ENCODE assay signal across 8 mouse cellular contexts in the genomic region with DNA sequence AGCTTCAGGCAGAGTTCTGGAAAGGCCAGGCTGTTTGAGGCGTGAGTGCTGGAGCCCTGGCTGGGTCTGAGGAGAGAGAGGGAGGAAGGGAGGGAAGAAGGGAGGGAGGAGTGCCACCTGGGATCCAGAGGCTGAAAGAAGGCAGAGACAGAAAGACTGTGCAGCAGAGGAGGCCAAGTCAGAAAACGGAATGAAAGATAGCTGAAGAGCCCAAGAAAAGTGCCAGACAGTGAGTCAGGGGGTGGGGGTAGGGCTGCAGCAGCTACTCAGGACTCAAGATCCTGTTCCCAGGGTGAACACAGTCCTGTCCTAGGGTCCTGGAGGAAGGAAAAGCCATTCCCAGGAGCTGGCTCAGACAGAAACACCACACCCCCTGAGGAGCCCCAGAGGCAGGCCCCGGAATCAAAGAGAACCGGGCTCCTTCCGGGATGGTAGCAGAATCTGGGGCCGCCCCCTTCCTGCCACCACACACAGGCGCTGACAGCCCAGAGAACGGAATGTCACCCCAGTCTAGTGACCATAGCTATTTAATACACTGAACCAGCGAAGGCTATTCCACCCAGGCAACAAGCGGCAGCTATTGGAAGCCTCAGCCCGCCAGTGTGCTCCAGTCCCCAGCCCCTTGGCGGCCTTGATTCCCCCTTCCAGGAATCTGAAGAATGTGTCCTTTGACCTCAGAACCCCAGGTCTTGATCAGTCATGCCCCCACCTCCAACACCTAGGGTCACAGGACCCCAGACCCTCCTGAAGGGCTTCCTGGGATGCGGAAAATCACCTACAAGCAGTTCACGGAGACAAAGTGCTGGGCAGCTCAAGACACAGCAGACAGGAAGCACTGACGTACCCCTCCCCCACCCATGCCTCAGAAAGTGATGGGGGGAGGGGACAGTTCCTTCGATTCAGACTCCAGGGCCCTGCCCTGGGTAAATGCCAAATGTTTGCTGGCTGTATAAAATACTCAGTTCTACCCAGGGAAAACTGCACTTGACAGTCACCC. TPM values are rescaled to one million over a fixed set of nuclear protein-coding genes. Genes with fewer than 3 reads are reported as not detected.
DNase-seq lines count a peak whose midpoint lies in the region; ATAC-seq and TF ChIP-seq lines count a peak whose summit lies in the region.

No protein-coding gene starts in this region.

- DNase-seq in testis, postnatal 14 days (ENCODE audit: low spot score), result no peak
- DNase-seq in gastrocnemius, postnatal 36 days, result peak; percentile 52 to 60
- DNase-seq in intestine, embryonic 14.5 days (ENCODE audit: low spot score), result peak; percentile 81
- DNase-seq in stomach, postnatal 0 days (ENCODE audit: low spot score), result peak; percentile 81

- WGBS in intestine, embryonic 14.5 days, result 0% methylated on average over 16 of the region's 16 CpGs
- WGBS in liver, embryonic 12.5 days (ENCODE audit: insufficient replicate concordance), result 4% methylated on average over 16 of the region's 16 CpGs
- 1% methylated on average over 16 of the region's 16 CpGs for WGBS in stomach, postnatal 0 days

- TF ChIP-seq POLR2A in testis, adult 2 months (IDR thresholded peaks at IDR 0.05; ENCODE audit: control insufficient read depth, low read depth, low read length), result no peak

- H3K9me3 ChIP-seq in intestine, embryonic 14.5 days (ENCODE audit: control insufficient read depth, low read length), result no peaks in the 10 kb centered on the region
- no peaks in the 10 kb centered on the region for H3K9me3 ChIP-seq in liver, embryonic 12.5 days (replicated peaks)
- H3K9me3 ChIP-seq in stomach, postnatal 0 days (ENCODE audit: control insufficient read depth, low read length), result no peaks in the 10 kb centered on the region

- no peaks in the 10 kb centered on the region for H3K36me3 ChIP-seq in testis, adult 2 months (ENCODE audit: control insufficient read depth, insufficient read depth, low read length)
- H3K36me3 ChIP-seq in intestine, embryonic 14.5 days (ENCODE audit: control insufficient read depth, insufficient read depth, low read length), result no peaks in the 10 kb centered on the region
- H3K36me3 ChIP-seq in liver, embryonic 12.5 days, result no peaks in the 10 kb centered on the region
- no peaks in the 10 kb centered on the region for H3K36me3 ChIP-seq in stomach, postnatal 0 days (ENCODE audit: control insufficient read depth, insufficient read depth, low read length)

- peak overlapping the region; percentile 41 for H3K9ac ChIP-seq in intestine, embryonic 14.5 days (ENCODE audit: low read length)
- peak overlapping the region; percentile 49 for H3K9ac ChIP-seq in liver, embryonic 12.5 days
- H3K9ac ChIP-seq in stomach, postnatal 0 days (ENCODE audit: low read length), result peak overlapping the region; percentile 92

- no peak for TF ChIP-seq CTCF in testis, adult 2 months (IDR thresholded peaks at IDR 0.05; ENCODE audit: control insufficient read depth, insufficient read depth, insufficient replicate concordance, low read depth, low read length)
- peak; percentile 16 for TF ChIP-seq CTCF in stomach, postnatal 0 days (IDR thresholded peaks at IDR 0.05; ENCODE audit: low read depth)

- TF ChIP-seq EP300 in stomach, postnatal 0 days (optimal IDR thresholded peaks at IDR 0.05), result peak; percentile 68

- peaks cover 2% of the 10 kb centered on the region; the same call in 1 of the 2 replicates for H3K27me3 ChIP-seq in testis, adult 2 months (ENCODE audit: control insufficient read depth, insufficient read depth, low read length)
- no peaks in the 10 kb centered on the region for H3K27me3 ChIP-seq in intestine, embryonic 14.5 days (replicated peaks; ENCODE audit: control insufficient read depth, insufficient read depth, low read length)
- peaks cover 39% of the 10 kb centered on the region for H3K27me3 ChIP-seq in liver, embryonic 12.5 days (replicated peaks)
- no peaks in the 10 kb centered on the region; the same call in 1 of the 2 replicates for H3K27me3 ChIP-seq in stomach, postnatal 0 days (ENCODE audit: control insufficient read depth, insufficient read depth, low read length)

- ATAC-seq in common myeloid progenitor, adult 5-6 weeks (replicated peaks; ENCODE audit: low read depth, poor library complexity, severe bottlenecking), result peak; percentile 51
- peak; percentile 17 for ATAC-seq in intestine, embryonic 14.5 days (replicated peaks; ENCODE audit: low FRiP score, low TSS enrichment, low read depth)
- ATAC-seq in liver, embryonic 12.5 days, result peak; percentile 16; the same call in 1 of the 2 replicates
- 0 out of 2 replicates have a peak, but pooled peaks have one; percentile 16 for ATAC-seq in monocyte, adult 5-6 weeks (replicated peaks; ENCODE audit: insufficient number of reproducible peaks, low FRiP score, low TSS enrichment, poor library complexity, severe bottlenecking)
- ATAC-seq in stomach, postnatal 0 days (ENCODE audit: low FRiP score, low TSS enrichment), result peak; percentile 55

- peaks cover 40% of the 10 kb centered on the region for H3K4me1 ChIP-seq in testis, adult 2 months (ENCODE audit: control insufficient read depth, insufficient read depth, low read length)
- H3K4me1 ChIP-seq in intestine, embryonic 14.5 days (replicated peaks; ENCODE audit: control insufficient read depth, insufficient read depth, low read length), result peaks cover 76% of the 10 kb centered on the region
- H3K4me1 ChIP-seq in liver, embryonic 12.5 days, result peaks cover 82% of the 10 kb centered on the region
- H3K4me1 ChIP-seq in stomach, postnatal 0 days (replicated peaks; ENCODE audit: control insufficient read depth, insufficient read depth), result peaks cover 17% of the 10 kb centered on the region; the same call in 1 of the 2 replicates

- peak overlapping the region; percentile 90 for H3K4me3 ChIP-seq in testis, adult 2 months (ENCODE audit: control insufficient read depth, low read depth, low read length)
- H3K4me3 ChIP-seq in intestine, embryonic 14.5 days (ENCODE audit: low read depth, low read length), result peak overlapping the region; percentile 68
- peak overlapping the region; percentile 69 for H3K4me3 ChIP-seq in liver, embryonic 12.5 days
- peak overlapping the region; percentile 75 for H3K4me3 ChIP-seq in stomach, postnatal 0 days (ENCODE audit: low read depth, low read length)

- intact Hi-C loops in gastrocnemius, postnatal 36 days (cut with DNase I), result no loop called here

- peak overlapping the region; percentile 90 for H3K4me2 ChIP-seq in intestine, embryonic 14.5 days (ENCODE audit: low read length)
- H3K4me2 ChIP-seq in liver, embryonic 12.5 days, result peak overlapping the region; percentile 99
- H3K4me2 ChIP-seq in stomach, postnatal 0 days (replicated peaks; ENCODE audit: low read depth), result peak overlapping the region; percentile 72

- H3K27ac ChIP-seq in testis, adult 2 months (ENCODE audit: control insufficient read depth, insufficient read depth, low read depth, low read length), result peak overlapping the region; percentile 39; the same call in 1 of the 2 replicates
- peak overlapping the region; percentile 92 for H3K27ac ChIP-seq in intestine, embryonic 14.5 days (ENCODE audit: low read depth)
- H3K27ac ChIP-seq in liver, embryonic 12.5 days, result peak overlapping the region; percentile 84
- peak overlapping the region; percentile 93 for H3K27ac ChIP-seq in stomach, postnatal 0 days (replicated peaks)

RNA-seq across cellular contexts. Expression of gene Csrnp1, which starts 3.0 kb away (rescaled TPM):
- polyA plus RNA-seq in testis, adult 2 months (2012; rRNA removed), result 99.8 and 99.9 TPM in 2 replicates
- 11.9 and 16.9 TPM in 2 replicates for total RNA-seq in common myeloid progenitor, adult 5-6 weeks (2017)
- 10 to 100 TPM in 1 of 2 experiments, 1 to 10 TPM in 1; 3.0 to 11.0 TPM for total RNA-seq in gastrocnemius, postnatal 36 days (2021)
- polyA plus RNA-seq in intestine, embryonic 14.5 days (2014; fragmentation: Nextera tagmentation; extraction: Ambion mirVana), result 1.4 and 1.8 TPM in 2 replicates
- 1.5 and 1.9 TPM in 2 replicates for polyA plus RNA-seq in liver, embryonic 12.5 days (2016; fragmentation: Nextera tagmentation; extraction: Ambion mirVana)
- total RNA-seq in monocyte, adult 5-6 weeks (2017), result 46.8 to 67.3 TPM (median 52.6 TPM) in 3 replicates
- 5.5 and 5.6 TPM in 2 replicates for polyA plus RNA-seq in stomach, postnatal 0 days (2015; fragmentation: Nextera tagmentation; extraction: Ambion mirVana)

RNA-seq across cellular contexts. Expression of gene Xirp1, which starts 41.9 kb away (rescaled TPM):
- polyA plus RNA-seq in testis, adult 2 months (2012; rRNA removed), result 0.67 and 0.90 TPM in 2 replicates
- not detected in 2 replicates for total RNA-seq in common myeloid progenitor, adult 5-6 weeks (2017)
- 100 to 1,000 TPM in 1 of 2 experiments, 10 to 100 TPM in 1; 96.9 to 125 TPM for total RNA-seq in gastrocnemius, postnatal 36 days (2021)
- 0.03 TPM in 1 of 2 replicates, not detected in the other for polyA plus RNA-seq in intestine, embryonic 14.5 days (2014; fragmentation: Nextera tagmentation; extraction: Ambion mirVana)
- polyA plus RNA-seq in liver, embryonic 12.5 days (2016; fragmentation: Nextera tagmentation; extraction: Ambion mirVana), result 0.02 and 0.07 TPM in 2 replicates
- total RNA-seq in monocyte, adult 5-6 weeks (2017), result 0.76 to 2.0 TPM (median 1.7 TPM) in 3 replicates
- 0.05 and 0.11 TPM in 2 replicates for polyA plus RNA-seq in stomach, postnatal 0 days (2015; fragmentation: Nextera tagmentation; extraction: Ambion mirVana)

RNA-seq across cellular contexts. Expression of gene Ttc21a, which starts 44.1 kb away (rescaled TPM):
- 66.1 and 68.7 TPM in 2 replicates for polyA plus RNA-seq in testis, adult 2 months (2012; rRNA removed)
- total RNA-seq in common myeloid progenitor, adult 5-6 weeks (2017), result 0.15 and 0.46 TPM in 2 replicates
- not detected for total RNA-seq in gastrocnemius, postnatal 36 days (2021)
- 0.07 and 0.09 TPM in 2 replicates for polyA plus RNA-seq in intestine, embryonic 14.5 days (2014; fragmentation: Nextera tagmentation; extraction: Ambion mirVana)
- 0.06 and 0.07 TPM in 2 replicates for polyA plus RNA-seq in liver, embryonic 12.5 days (2016; fragmentation: Nextera tagmentation; extraction: Ambion mirVana)
- total RNA-seq in monocyte, adult 5-6 weeks (2017), result not detected in 3 replicates
- 0.04 TPM in 2 replicates for polyA plus RNA-seq in stomach, postnatal 0 days (2015; fragmentation: Nextera tagmentation; extraction: Ambion mirVana)

RNA-seq across cellular contexts. Expression of gene Gorasp1, which starts 44.1 kb away (rescaled TPM):
- polyA plus RNA-seq in testis, adult 2 months (2012; rRNA removed), result 11.5 and 14.1 TPM in 2 replicates
- 6.3 and 11.6 TPM in 2 replicates for total RNA-seq in common myeloid progenitor, adult 5-6 weeks (2017)
- 10 to 100 TPM; 14.5 to 15.3 TPM for total RNA-seq in gastrocnemius, postnatal 36 days (2021)
- 24.2 and 32.1 TPM in 2 replicates for polyA plus RNA-seq in intestine, embryonic 14.5 days (2014; fragmentation: Nextera tagmentation; extraction: Ambion mirVana)
- polyA plus RNA-seq in liver, embryonic 12.5 days (2016; fragmentation: Nextera tagmentation; extraction: Ambion mirVana), result 14.9 and 15.9 TPM in 2 replicates
- 1.2 to 1.9 TPM (median 1.8 TPM) in 3 replicates for total RNA-seq in monocyte, adult 5-6 weeks (2017)
- polyA plus RNA-seq in stomach, postnatal 0 days (2015; fragmentation: Nextera tagmentation; extraction: Ambion mirVana), result 17.8 and 18.8 TPM in 2 replicates

Comparison
In these comparisons a context has a peak if more than half of its experiments do, and no peak if none do; other contexts are left out.
1. H3K27ac ChIP-seq: peak in every context shown above with its lines; median percentile 93 in stomach, postnatal 0 days; 92 in intestine, embryonic 14.5 days; 84 in liver, embryonic 12.5 days; 39 in testis, adult 2 months.
2. H3K9ac ChIP-seq: peak in every context shown above with its lines; median percentile 92 in stomach, postnatal 0 days; 49 in liver, embryonic 12.5 days; 41 in intestine, embryonic 14.5 days.
3. RNA of gene Csrnp1, which starts 3.0 kb away (polyA plus RNA-seq): 99.8 to 99.9 TPM in testis, adult 2 months; 5.5 to 5.6 TPM in stomach, postnatal 0 days, 1.4 to 1.8 TPM in intestine, embryonic 14.5 days and 1.5 to 1.9 TPM in liver, embryonic 12.5 days; every median in the first group is over 10 times any median in the second.
4. RNA of gene Ttc21a, which starts 44.1 kb away (polyA plus RNA-seq): 66.1 to 68.7 TPM in testis, adult 2 months; 0.07 to 0.09 TPM in intestine, embryonic 14.5 days, 0.06 to 0.07 TPM in liver, embryonic 12.5 days and 0.04 TPM in stomach, postnatal 0 days; every median in the first group is over 10 times any median in the second.
5. Peak in every context shown above with its lines, with median percentiles within 50 percentile points of each other: H3K4me3 ChIP-seq, ATAC-seq and H3K4me2 ChIP-seq.